Mouse (Mus musculus): ENCODE results near the gene Yipf2. TPM values are rescaled to one million over a fixed set of nuclear protein-coding genes. Genes with fewer than 3 reads are reported as not detected.

Yipf2 gene
- total RNA-seq, 2 experiments from 2014 or later = 6.8 to 7.9 TPM

Small RNAs within 50 kb of the gene (microRNA-seq; reads per million reads assigned to microRNA genes)
- 0 reads per million in 2 experiments for gene Mir1946b

Other genes starting within 250 kb of the Yipf2 start
- 10 to 100 TPM; 41.3 to 51.0 TPM for gene Ilf3, start 225.0 kb downstream of the Yipf2 start, total RNA-seq (2021)
- gene Qtrt1, start 181.0 kb downstream of the Yipf2 start, total RNA-seq (2021) = 10 to 100 TPM; 10.6 to 11.5 TPM
- gene Dnm2, start 167.9 kb downstream of the Yipf2 start, total RNA-seq (2021) = 10 to 100 TPM; 90.0 to 90.6 TPM
- gene Tmed1, start 82.6 kb downstream of the Yipf2 start, total RNA-seq (2021) = 10 to 100 TPM; 44.8 to 46.7 TPM
- 1 to 10 TPM; 1.1 to 1.5 TPM for gene AB124611, start 66.7 kb downstream of the Yipf2 start, total RNA-seq (2021)
- 10 to 100 TPM; 65.9 to 66.1 TPM for gene Carm1, start 45.9 kb downstream of the Yipf2 start, total RNA-seq (2021)
- 10 to 100 TPM; 45.7 to 45.8 TPM for gene Timm29, start 106 bp downstream of the Yipf2 start, total RNA-seq (2021)
- 10 to 100 TPM; 55.6 to 59.8 TPM for gene Smarca4, start 23.3 kb upstream of the Yipf2 start, total RNA-seq (2021)
- 10 to 100 TPM in 1 of 2 experiments, 1 to 10 TPM in 1; 8.5 to 10.7 TPM for gene Ldlr, start 130.7 kb upstream of the Yipf2 start, total RNA-seq (2021)
- 10 to 100 TPM; 11.9 to 14.5 TPM for gene Spc24, start 167.5 kb upstream of the Yipf2 start, total RNA-seq (2021)
- gene Kank2, start 205.9 kb upstream of the Yipf2 start, total RNA-seq (2021) = 10 to 100 TPM; 49.5 to 51.9 TPM
- under 1 TPM in 1 of 2 experiments, not detected in 1; 0.31 TPM for gene Angptl8, start 242.7 kb upstream of the Yipf2 start, total RNA-seq (2021)

All from heart, postnatal 10 days (tissue).